Mouse (Mus musculus) layer of hippocampus, adult 9-10 months (tissue): ENCODE measurements around the gene Mmp23.
"Not testable (repeated sequence)": the region's sequence is repeated elsewhere in the genome, so short reads cannot be mapped to it uniquely, and the experiment has no call there.

Experiments used
- DNase-seq: peaks from one replicate; pipeline ENCODE4 v3.0.0; 2022; ENCODE audit warnings: low spot score

The Mmp23 gene

GRCm38 (mm10) chr4:155654456-155655298, 1.5 kb upstream of the Mmp23 start:
- no peak for DNase-seq

GRCm38 (mm10) chr4:155654183-155654455, 935 bp upstream of the Mmp23 start:
- DNase-seq = no peak

GRCm38 (mm10) chr4:155653451-155654182, 433 bp upstream of the Mmp23 start:
- DNase-seq = no peak

- no peak for DNase-seq
Observed at GRCm38 (mm10) chr4:155652283-155653085, 700 bp downstream of the Mmp23 start.

GRCm38 (mm10) chr4:155651553-155652269, 1.5 kb downstream of the Mmp23 start:
- no peak for DNase-seq

- no peak for DNase-seq
Observed at GRCm38 (mm10) chr4:155649355-155649754, 3.8 kb downstream of the Mmp23 start.

- DNase-seq = no peak
Observed at GRCm38 (mm10) chr4:155645721-155646120, 7.5 kb downstream of the Mmp23 start.

- not testable (repeated sequence) for DNase-seq
Observed at GRCm38 (mm10) chr4:155645308-155645707, 7.9 kb downstream of the Mmp23 start, which contains the start of gene Gm10563. Gene Gm10563 (minus strand): TSS chr4:155645408.

GRCm38 (mm10) chr4:155643531-155643930, 9.7 kb downstream of the Mmp23 start:
- DNase-seq = no peak

GRCm38 (mm10) chr4:155635766-155636499, 17.3 kb downstream of the Mmp23 start:
- DNase-seq = no peak

GRCm38 (mm10) chr4:155630267-155630666, 22.9 kb downstream of the Mmp23 start:
- no peak for DNase-seq

- peak; percentile 86 for DNase-seq
Observed at GRCm38 (mm10) chr4:155624338-155625291, 28.6 kb downstream of the Mmp23 start, which contains the start of gene Cdk11b. Gene Cdk11b (plus strand): TSS chr4:155624854.

GRCm38 (mm10) chr4:155618321-155618720, 34.9 kb downstream of the Mmp23 start:
- DNase-seq = no peak

GRCm38 (mm10) chr4:155613264-155613663, 39.9 kb downstream of the Mmp23 start:
- DNase-seq = no peak

GRCm38 (mm10) chr4:155611860-155612259, 41.3 kb downstream of the Mmp23 start:
- no peak for DNase-seq

- DNase-seq = no peak
Observed at GRCm38 (mm10) chr4:155606825-155607224, 46.4 kb downstream of the Mmp23 start.

- no peak for DNase-seq
Observed at GRCm38 (mm10) chr4:155605132-155605531, 48.1 kb downstream of the Mmp23 start.

- DNase-seq = no peak
Observed at GRCm38 (mm10) chr4:155603801-155604200, 49.4 kb downstream of the Mmp23 start.

- no peak for DNase-seq
Observed at GRCm38 (mm10) chr4:155602753-155603152, 50.4 kb downstream of the Mmp23 start.

GRCm38 (mm10) chr4:155601997-155602456, 51.2 kb downstream of the Mmp23 start:
- DNase-seq = peak; percentile 12
